Mouse (Mus musculus): ENCODE measurements around the gene Ap5s1. TPM values are rescaled to one million over a fixed set of nuclear protein-coding genes. Genes with fewer than 3 reads are reported as not detected.
"Not testable (repeated sequence)": the region's sequence is repeated elsewhere in the genome, so short reads cannot be mapped to it uniquely, and the experiment has no call there.

Gene Ap5s1
- total and polyA plus RNA-seq, 3 experiments: 9.1 to 22.5 (median 9.9) TPM

DNA sequence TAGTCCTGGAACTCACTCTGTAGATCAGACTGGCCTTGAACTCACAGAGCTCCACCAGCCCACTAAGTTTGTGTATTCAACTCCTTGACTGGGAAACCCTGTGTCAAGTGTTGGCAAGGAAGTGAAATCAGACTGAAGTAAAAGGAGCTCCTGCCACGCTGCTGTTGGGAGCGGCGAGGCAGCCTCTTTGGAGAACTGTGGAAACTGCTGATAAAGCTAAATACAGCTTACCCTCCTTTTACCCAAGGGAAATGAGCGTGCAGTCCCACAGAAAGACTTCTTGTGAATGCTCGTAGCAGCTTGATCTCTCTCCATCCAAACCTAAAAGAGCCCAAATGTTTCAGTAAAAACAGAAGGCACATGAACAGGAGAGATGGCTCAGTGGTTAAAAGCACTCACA lies 15.7 kb downstream of the Ap5s1 start:
- Histone ChIP-seq H3K4me2 (ENCODE audit: insufficient read depth, low read depth, poor library complexity, severe bottlenecking) (no peak overlapping the region; the same call in 1 of the 2 replicates), H3K27ac (ENCODE audit: insufficient read depth, low read depth) (no peak overlapping the region), H3K36me3 (replicated peaks in 1 of 2; ENCODE audit: control insufficient read depth in 1 of 2, insufficient read depth in 1 of 2, low read length in 1 of 2) (no peaks in the 10 kb centered on the region), H3K27me3 (replicated peaks) (peaks cover 3% of the 10 kb centered on the region), H3K4me3 (replicated peaks in 1 of 3; ENCODE audit: low read depth in 2 of 3, low read length in 2 of 3, poor library complexity in 1 of 3) (no peak overlapping the region), H3K79me2 (replicated peaks; ENCODE audit: control insufficient read depth, extremely low read depth, insufficient read depth, poor library complexity, severe bottlenecking) (no peaks in the 10 kb centered on the region), H3K4me1 (ENCODE audit: control insufficient read depth in 1 of 2, insufficient read depth in 2 of 2) (peaks cover 6 to 10% of the 10 kb centered on the region in 2 experiments), H3K9ac (ENCODE audit: insufficient read depth, low read depth) (no peak overlapping the region), H3K9me3 (replicated peaks; ENCODE audit: low read length) (peaks cover 2% of the 10 kb centered on the region)
- dilution Hi-C loops (cut with MboI; ENCODE audit: extremely low pct_ligation_motif_present, extremely low pct_unique_long_range_greater_than_20kb, low sequenced_read_pairs) (no loop called here), in situ Hi-C loops (cut with MboI; ENCODE audit: low pct_ligation_motif_present, low pct_unique_long_range_greater_than_20kb, low sequenced_read_pairs) (no loop called here)
- TF ChIP-seq MAFK (IDR thresholded peaks at IDR 0.05; ENCODE audit: insufficient replicate concordance, low read length) (peak; percentile 86), TBP (conservative IDR thresholded peaks at IDR 0.05; ENCODE audit: low read depth, low read length) (no peak)
- DNase-seq (ENCODE audit: extremely low read depth): no peak

GRCm38 (mm10) chr2:131223569-131223968 lies 16.7 kb downstream of the Ap5s1 start:
- peaks cover 2% of the 10 kb centered on the region for H3K9me3 ChIP-seq (replicated peaks; ENCODE audit: low read length)
- H3K4me1 ChIP-seq (ENCODE audit: control insufficient read depth in 1 of 2, insufficient read depth in 2 of 2): peaks cover 6 to 10% of the 10 kb centered on the region in 2 experiments
- no peak for DNase-seq (ENCODE audit: extremely low read depth)
- no peaks in the 10 kb centered on the region for H3K79me2 ChIP-seq (replicated peaks; ENCODE audit: control insufficient read depth, extremely low read depth, insufficient read depth, poor library complexity, severe bottlenecking)
- H3K36me3 ChIP-seq (replicated peaks in 1 of 2; ENCODE audit: control insufficient read depth in 1 of 2, insufficient read depth in 1 of 2, low read length in 1 of 2): no peaks in the 10 kb centered on the region
- peaks cover 5% of the 10 kb centered on the region for H3K27me3 ChIP-seq (replicated peaks)
- no peak overlapping the region for H3K4me3 ChIP-seq (replicated peaks in 1 of 3; ENCODE audit: low read depth in 2 of 3, low read length in 2 of 3, poor library complexity in 1 of 3)
- dilution Hi-C loops (cut with MboI; ENCODE audit: extremely low pct_ligation_motif_present, extremely low pct_unique_long_range_greater_than_20kb, low sequenced_read_pairs): no loop called here
- no peak overlapping the region for H3K27ac ChIP-seq (ENCODE audit: insufficient read depth, low read depth)
- H3K4me2 ChIP-seq (ENCODE audit: insufficient read depth, low read depth, poor library complexity, severe bottlenecking): no peak overlapping the region
- no peak overlapping the region for H3K9ac ChIP-seq (ENCODE audit: insufficient read depth, low read depth)
- no peak for TF ChIP-seq ETS1 (conservative IDR thresholded peaks at IDR 0.05; ENCODE audit: low read depth, low read length)
- TF ChIP-seq E2F4 (IDR thresholded peaks at IDR 0.05; ENCODE audit: insufficient replicate concordance, low read depth, low read length): no peak
- TF ChIP-seq EP300 (IDR thresholded peaks at IDR 0.05; ENCODE audit: low read length): no peak
- no peak for TF ChIP-seq SMC3 (IDR thresholded peaks at IDR 0.05; ENCODE audit: low read depth, low read length)
- TF ChIP-seq HCFC1 (IDR thresholded peaks at IDR 0.05; ENCODE audit: low read depth, low read length): no peak
- no peak for TF ChIP-seq CHD2 (IDR thresholded peaks at IDR 0.05; ENCODE audit: low read length)
- no peak for TF ChIP-seq MAX (IDR thresholded peaks at IDR 0.05; ENCODE audit: low read length)
- TF ChIP-seq ZMIZ1 (IDR thresholded peaks at IDR 0.05; ENCODE audit: low read depth, low read length): no peak
- TF ChIP-seq USF1 (IDR thresholded peaks at IDR 0.05; ENCODE audit: low read depth, low read length): no peak
- TF ChIP-seq MXI1 (IDR thresholded peaks at IDR 0.05; ENCODE audit: low read depth, low read length): no peak
- TF ChIP-seq USF2 (conservative IDR thresholded peaks at IDR 0.05; ENCODE audit: low read depth, low read length): no peak
- TF ChIP-seq PAX5 (IDR thresholded peaks at IDR 0.05; ENCODE audit: low read length): no peak
- in situ Hi-C loops (cut with MboI; ENCODE audit: low pct_ligation_motif_present, low pct_unique_long_range_greater_than_20kb, low sequenced_read_pairs): no loop called here

DNA sequence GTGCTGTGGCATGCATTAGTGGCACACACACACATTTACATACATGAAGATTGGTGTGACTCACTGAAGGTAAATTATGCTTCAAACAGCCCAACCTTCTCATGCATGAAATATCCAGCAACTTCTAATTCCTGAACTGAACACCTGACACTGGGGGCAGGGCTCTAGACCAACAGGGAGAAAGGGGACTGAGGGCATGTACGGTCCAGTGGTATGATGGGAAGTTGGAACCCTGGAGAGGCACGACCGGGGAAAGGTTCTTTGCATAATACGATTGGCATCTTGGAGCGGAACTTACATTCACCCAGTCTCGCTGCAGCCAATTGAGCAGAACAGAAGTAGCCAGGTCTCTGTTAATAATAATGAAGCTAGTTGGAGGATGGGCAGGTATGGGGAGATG lies 18.3 kb downstream of the Ap5s1 start:
- TF ChIP-seq UBTF (IDR thresholded peaks at IDR 0.05; ENCODE audit: low read depth, low read length) (no peak), JUND (conservative IDR thresholded peaks at IDR 0.05; ENCODE audit: low read depth, low read length) (no peak), CHD2 (IDR thresholded peaks at IDR 0.05; ENCODE audit: low read length) (no peak), MAFK (IDR thresholded peaks at IDR 0.05; ENCODE audit: insufficient replicate concordance, low read length) (no peak), ZKSCAN1 (IDR thresholded peaks at IDR 0.05; ENCODE audit: borderline replicate concordance, low read depth, low read length) (no peak), MXI1 (IDR thresholded peaks at IDR 0.05; ENCODE audit: low read depth, low read length) (no peak), E2F4 (IDR thresholded peaks at IDR 0.05; ENCODE audit: insufficient replicate concordance, low read depth, low read length) (no peak), SMC3 (IDR thresholded peaks at IDR 0.05; ENCODE audit: low read depth, low read length) (no peak), TBP (conservative IDR thresholded peaks at IDR 0.05; ENCODE audit: low read depth, low read length) (no peak), JUN (IDR thresholded peaks at IDR 0.05; ENCODE audit: insufficient read depth, low read depth, low read length) (no peak)
- Histone ChIP-seq H3K9me3 (replicated peaks; ENCODE audit: low read length) (peaks cover 2% of the 10 kb centered on the region), H3K4me1 (ENCODE audit: control insufficient read depth in 1 of 2, insufficient read depth in 2 of 2) (peaks cover 6 to 10% of the 10 kb centered on the region in 2 experiments), H3K4me3 (replicated peaks in 1 of 3; ENCODE audit: low read depth in 2 of 3, low read length in 2 of 3, poor library complexity in 1 of 3) (no peak overlapping the region), H3K4me2 (ENCODE audit: insufficient read depth, low read depth, poor library complexity, severe bottlenecking) (no peak overlapping the region), H3K9ac (ENCODE audit: insufficient read depth, low read depth) (no peak overlapping the region), H3K79me2 (replicated peaks; ENCODE audit: control insufficient read depth, extremely low read depth, insufficient read depth, poor library complexity, severe bottlenecking) (no peaks in the 10 kb centered on the region), H3K27ac (ENCODE audit: insufficient read depth, low read depth) (no peak overlapping the region), H3K36me3 (replicated peaks in 1 of 2; ENCODE audit: control insufficient read depth in 1 of 2, insufficient read depth in 1 of 2, low read length in 1 of 2) (no peaks in the 10 kb centered on the region), H3K27me3 (replicated peaks) (peaks cover 5% of the 10 kb centered on the region)
- dilution Hi-C loops (cut with MboI; ENCODE audit: extremely low pct_ligation_motif_present, extremely low pct_unique_long_range_greater_than_20kb, low sequenced_read_pairs): no loop called here
- in situ Hi-C loops (cut with MboI; ENCODE audit: low pct_ligation_motif_present, low pct_unique_long_range_greater_than_20kb, low sequenced_read_pairs): no loop called here
- DNase-seq (ENCODE audit: extremely low read depth): no peak

DNA sequence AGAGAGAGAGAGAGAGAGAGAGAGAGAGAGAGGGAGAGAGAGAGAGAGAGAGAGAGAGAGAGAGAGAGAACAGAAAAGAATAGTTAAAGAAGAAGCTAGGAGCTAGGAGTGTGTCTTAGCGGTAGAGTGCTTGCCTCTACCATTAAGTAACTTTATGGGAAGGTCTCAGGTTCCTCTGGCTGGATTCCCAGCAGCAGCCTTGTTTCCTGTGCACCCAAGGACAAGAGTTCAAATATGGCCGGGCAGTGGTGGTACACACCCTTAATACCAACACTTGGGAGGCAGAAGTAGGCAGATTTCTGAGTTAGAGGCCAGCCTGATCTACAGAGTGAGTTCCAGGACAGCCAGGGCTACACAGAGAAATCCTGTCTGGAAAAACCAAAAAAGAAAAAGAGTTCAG lies 19.8 kb downstream of the Ap5s1 start:
- H3K4me1 ChIP-seq (ENCODE audit: control insufficient read depth in 1 of 2, insufficient read depth in 2 of 2); H3K4me2 ChIP-seq (ENCODE audit: insufficient read depth, low read depth, poor library complexity, severe bottlenecking); H3K4me3 ChIP-seq (replicated peaks in 1 of 3; ENCODE audit: low read depth in 2 of 3, low read length in 2 of 3, poor library complexity in 1 of 3); H3K27me3 ChIP-seq (replicated peaks); in situ Hi-C loops (cut with MboI; ENCODE audit: low pct_ligation_motif_present, low pct_unique_long_range_greater_than_20kb, low sequenced_read_pairs); H3K79me2 ChIP-seq (replicated peaks; ENCODE audit: control insufficient read depth, extremely low read depth, insufficient read depth, poor library complexity, severe bottlenecking); H3K9me3 ChIP-seq (replicated peaks; ENCODE audit: low read length); dilution Hi-C loops (cut with MboI; ENCODE audit: extremely low pct_ligation_motif_present, extremely low pct_unique_long_range_greater_than_20kb, low sequenced_read_pairs); DNase-seq (ENCODE audit: extremely low read depth); H3K36me3 ChIP-seq (replicated peaks in 1 of 2; ENCODE audit: control insufficient read depth in 1 of 2, insufficient read depth in 1 of 2, low read length in 1 of 2); H3K9ac ChIP-seq (ENCODE audit: insufficient read depth, low read depth); H3K27ac ChIP-seq (ENCODE audit: insufficient read depth, low read depth): not testable (repeated sequence)

All from CH12.LX (cell line).